Mouse (Mus musculus) embryonic facial prominence, embryonic 11.5 days (tissue): ENCODE measurements at regions not wholly inside any gene's neighbourhood (a gene's known extent, or its start where the extent isn't known, plus 50 kb on each side); places are given as distances from the start of the nearest gene placed in this dataset.

Experiments used
- ATAC-seq: fragments of 200-750 bp; cut with Nextera tagmentation; replicated peaks from 2 replicates; pipeline ENCODE4 v1.8.0; 2017; ENCODE audit warnings: low read depth; ENCODE audit not compliant: insufficient number of reproducible peaks, low FRiP score, low TSS enrichment
- DNase-seq: peaks from one replicate; pipeline ENCODE4 v3.0.0-alpha.2; 2015; ENCODE audit warnings: low spot score
- H3K27ac ChIP-seq: fragments of 300-500 bp; sonication (generic); replicated peaks from 2 replicates; pipeline ENCODE4 v1.5.1; 2014; ENCODE audit warnings: mild to moderate bottlenecking, low read depth, low read length, control low read depth
- H3K27me3 ChIP-seq: fragments of 300-500 bp; sonication (generic); 2 replicates; pipeline ENCODE4 v1.6.1; 2014; ENCODE audit warnings: mild to moderate bottlenecking, low read length, moderate library complexity, mixed read lengths; ENCODE audit not compliant: control insufficient read depth, insufficient read depth
- H3K36me3 ChIP-seq: fragments of 300-500 bp; sonication (generic); replicated peaks from 2 replicates; pipeline ENCODE4 v1.6.1; 2014; ENCODE audit warnings: low read depth, mild to moderate bottlenecking, low read length, moderate library complexity, mixed read lengths; ENCODE audit not compliant: control insufficient read depth, insufficient read depth
- H3K4me1 ChIP-seq: fragments of 300-500 bp; sonication (generic); 2 replicates; pipeline ENCODE4 v1.6.1; 2014; ENCODE audit warnings: low read length, mixed read lengths; ENCODE audit not compliant: control insufficient read depth, insufficient read depth
- H3K4me2 ChIP-seq: fragments of 300-500 bp; sonication (generic); 2 replicates; pipeline ENCODE4 v1.6.1; 2014; ENCODE audit warnings: low read depth, mild to moderate bottlenecking, control low read depth, low read length, moderate library complexity
- H3K4me3 ChIP-seq: fragments of 300-500 bp; sonication (generic); 2 replicates; pipeline ENCODE4 v1.5.1; 2014; ENCODE audit warnings: low read depth, low read length, control low read depth
- H3K9ac ChIP-seq: fragments of 300-500 bp; sonication (generic); replicated peaks from 2 replicates; pipeline ENCODE4 v1.6.1; 2014; ENCODE audit warnings: mild to moderate bottlenecking, control low read depth, low read length
- H3K9me3 ChIP-seq: fragments of 300-500 bp; sonication (generic); replicated peaks from 2 replicates; pipeline ENCODE4 v1.6.1; 2016; ENCODE audit warnings: mild to moderate bottlenecking, low read length, inconsistent platforms, mixed read lengths; ENCODE audit not compliant: control insufficient read depth
- WGBS: fragments of 180-500 bp; shearing (Covaris S2); extraction: QIAGEN DNeasy Blood & Tissue Kit; methylation state at CpG from one replicate; pipeline ENCODE4 v1.1.7; 2014; 5-methylcytosine and 5-hydroxymethylcytosine counted together

DNA sequence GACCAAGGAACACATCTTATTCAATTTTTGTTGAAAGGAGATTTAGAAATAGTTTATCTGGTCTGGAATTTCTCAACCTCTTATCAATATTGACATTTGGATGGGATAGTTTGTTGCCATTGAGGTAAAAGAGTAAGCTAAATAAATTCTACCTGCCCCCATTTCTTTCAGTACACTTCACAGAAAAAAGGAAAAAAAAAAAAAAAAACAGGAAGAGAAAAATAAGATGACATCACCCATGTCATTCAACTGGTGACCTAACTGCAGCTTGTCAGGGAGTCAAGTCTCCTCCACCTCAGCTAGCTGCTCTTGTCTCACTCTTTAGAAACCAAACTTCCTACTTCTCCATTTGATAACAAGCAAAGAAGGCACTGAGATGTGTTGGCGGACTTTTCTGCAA, 61.3 kb upstream of the Agps start:
- no peaks in the 10 kb centered on the region for H3K27me3 ChIP-seq
- no peak overlapping the region for H3K9ac ChIP-seq
- no peak overlapping the region for H3K27ac ChIP-seq
- H3K4me1 ChIP-seq: no peaks in the 10 kb centered on the region
- ATAC-seq (no peak), DNase-seq (no peak)
- 94% methylated on average over 1 of the region's 1 CpGs for WGBS
- H3K9me3 ChIP-seq: no peaks in the 10 kb centered on the region
- no peaks in the 10 kb centered on the region for H3K36me3 ChIP-seq
- H3K4me2 ChIP-seq: no peak overlapping the region
- H3K4me3 ChIP-seq: no peak overlapping the region

- ATAC-seq (no peak), DNase-seq (no peak)
- Histone ChIP-seq H3K27ac (no peak overlapping the region), H3K4me3 (no peak overlapping the region), H3K9ac (no peak overlapping the region), H3K4me1 (no peaks in the 10 kb centered on the region), H3K27me3 (no peaks in the 10 kb centered on the region), H3K9me3 (no peaks in the 10 kb centered on the region), H3K36me3 (no peaks in the 10 kb centered on the region), H3K4me2 (no peak overlapping the region)
- 87% methylated on average over 5 of the region's 5 CpGs for WGBS
These were observed 63.2 kb upstream of the Agps start for GRCm38 (mm10) chr2:75768559-75769304.

- WGBS: 54% methylated on average over 7 of the region's 7 CpGs
- DNase-seq (peak; percentile 52), ATAC-seq (no peak)
- Histone ChIP-seq H3K27me3 (no peaks in the 10 kb centered on the region), H3K4me2 (no peak overlapping the region), H3K36me3 (no peaks in the 10 kb centered on the region), H3K4me3 (no peak overlapping the region), H3K9me3 (no peaks in the 10 kb centered on the region), H3K4me1 (no peaks in the 10 kb centered on the region), H3K27ac (no peak overlapping the region), H3K9ac (no peak overlapping the region)
These were observed 63.6 kb upstream of the Nfe2l2 start for GRCm38 (mm10) chr2:75767871-75768558.

DNA sequence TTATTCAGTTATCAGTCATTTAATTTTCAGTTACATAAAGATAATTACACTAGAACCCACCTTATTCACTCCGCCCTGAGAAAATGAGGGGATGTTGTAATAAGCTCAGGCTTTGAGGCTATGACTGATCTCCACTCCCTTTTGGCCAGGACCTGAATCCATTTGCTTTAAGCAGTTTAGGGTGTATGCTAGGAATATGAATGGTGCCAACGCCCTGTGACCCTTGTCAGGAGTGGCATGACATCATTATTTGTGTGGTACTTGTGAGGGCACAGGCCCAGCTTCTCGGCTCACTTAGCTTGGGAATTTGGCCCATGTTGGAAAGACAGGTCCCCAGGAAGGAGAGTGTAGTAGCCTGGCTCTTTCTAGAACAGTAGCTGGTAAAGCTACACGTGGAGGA, 61.0 kb upstream of the Nfe2l2 start:
- Histone ChIP-seq H3K36me3 (no peaks in the 10 kb centered on the region), H3K4me2 (no peak overlapping the region), H3K4me3 (no peak overlapping the region), H3K9me3 (no peaks in the 10 kb centered on the region), H3K4me1 (no peaks in the 10 kb centered on the region), H3K27ac (no peak overlapping the region), H3K27me3 (no peaks in the 10 kb centered on the region), H3K9ac (no peak overlapping the region)
- no peak for ATAC-seq
- 89% methylated on average over 4 of the region's 4 CpGs for WGBS
- no peak for DNase-seq

GRCm38 (mm10) chr2:75763252-75763651, 58.8 kb upstream of the Nfe2l2 start:
- WGBS: 55% methylated on average over 3 of the region's 3 CpGs
- Histone ChIP-seq H3K36me3 (no peaks in the 10 kb centered on the region), H3K4me2 (no peak overlapping the region), H3K9ac (no peak overlapping the region), H3K27ac (no peak overlapping the region), H3K4me1 (no peaks in the 10 kb centered on the region), H3K9me3 (no peaks in the 10 kb centered on the region), H3K27me3 (no peaks in the 10 kb centered on the region), H3K4me3 (no peak overlapping the region)
- no peak for DNase-seq
- no peak for ATAC-seq

- DNase-seq: no peak
- no peak for ATAC-seq
- Histone ChIP-seq H3K4me3 (no peak overlapping the region), H3K4me1 (no peaks in the 10 kb centered on the region), H3K27me3 (no peaks in the 10 kb centered on the region), H3K9ac (no peak overlapping the region), H3K4me2 (no peak overlapping the region), H3K9me3 (no peaks in the 10 kb centered on the region), H3K27ac (no peak overlapping the region), H3K36me3 (no peaks in the 10 kb centered on the region)
- WGBS: 85% methylated on average over 5 of the region's 5 CpGs
These were observed 57.6 kb upstream of the Nfe2l2 start for GRCm38 (mm10) chr2:75762030-75762429.

DNA sequence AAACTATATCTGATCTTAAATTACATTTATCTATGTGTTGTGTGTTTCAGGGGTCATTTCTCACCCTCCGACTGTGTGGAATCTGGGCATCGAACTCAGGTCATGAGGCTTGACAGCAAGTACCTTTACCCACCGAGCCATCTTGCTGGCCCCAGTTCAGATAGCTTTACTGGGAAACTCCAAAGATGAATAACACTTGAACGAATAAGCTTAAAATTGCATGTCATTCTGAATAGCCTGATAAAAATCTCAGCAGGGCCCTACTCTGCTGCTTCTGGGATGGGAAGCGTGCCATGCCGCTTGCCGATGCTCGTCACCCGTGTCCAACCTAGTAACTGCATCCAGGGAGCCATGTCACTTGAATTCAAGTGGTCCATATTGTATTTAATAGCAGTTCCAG, 57.2 kb upstream of the Nfe2l2 start:
- no peak overlapping the region for H3K4me2 ChIP-seq
- 94% methylated on average over 9 of the region's 9 CpGs for WGBS
- H3K9me3 ChIP-seq: no peaks in the 10 kb centered on the region
- no peak overlapping the region for H3K4me3 ChIP-seq
- H3K4me1 ChIP-seq: no peaks in the 10 kb centered on the region
- no peaks in the 10 kb centered on the region for H3K36me3 ChIP-seq
- DNase-seq (no peak), ATAC-seq (no peak)
- H3K27ac ChIP-seq: no peak overlapping the region
- no peaks in the 10 kb centered on the region for H3K27me3 ChIP-seq
- no peak overlapping the region for H3K9ac ChIP-seq

GRCm38 (mm10) chr2:75759196-75759885, 54.9 kb upstream of the Nfe2l2 start:
- no peak overlapping the region for H3K9ac ChIP-seq
- H3K4me2 ChIP-seq: no peak overlapping the region
- no peak for DNase-seq
- H3K4me3 ChIP-seq: no peak overlapping the region
- no peaks in the 10 kb centered on the region for H3K27me3 ChIP-seq
- no peaks in the 10 kb centered on the region for H3K4me1 ChIP-seq
- no peak overlapping the region for H3K27ac ChIP-seq
- no peaks in the 10 kb centered on the region for H3K9me3 ChIP-seq
- no peak for ATAC-seq
- H3K36me3 ChIP-seq: no peaks in the 10 kb centered on the region
- 79% methylated on average over 11 of the region's 11 CpGs for WGBS
